Mouse (Mus musculus): ENCODE results near the gene Tmem11. TPM values are rescaled to one million over a fixed set of nuclear protein-coding genes. Genes with fewer than 3 reads are reported as not detected.

Gene Tmem11
- polyA plus RNA-seq (2014; fragmentation: Nextera tagmentation; extraction: Ambion mirVana) = 67.8 and 68.2 TPM in 2 replicates

DNA sequence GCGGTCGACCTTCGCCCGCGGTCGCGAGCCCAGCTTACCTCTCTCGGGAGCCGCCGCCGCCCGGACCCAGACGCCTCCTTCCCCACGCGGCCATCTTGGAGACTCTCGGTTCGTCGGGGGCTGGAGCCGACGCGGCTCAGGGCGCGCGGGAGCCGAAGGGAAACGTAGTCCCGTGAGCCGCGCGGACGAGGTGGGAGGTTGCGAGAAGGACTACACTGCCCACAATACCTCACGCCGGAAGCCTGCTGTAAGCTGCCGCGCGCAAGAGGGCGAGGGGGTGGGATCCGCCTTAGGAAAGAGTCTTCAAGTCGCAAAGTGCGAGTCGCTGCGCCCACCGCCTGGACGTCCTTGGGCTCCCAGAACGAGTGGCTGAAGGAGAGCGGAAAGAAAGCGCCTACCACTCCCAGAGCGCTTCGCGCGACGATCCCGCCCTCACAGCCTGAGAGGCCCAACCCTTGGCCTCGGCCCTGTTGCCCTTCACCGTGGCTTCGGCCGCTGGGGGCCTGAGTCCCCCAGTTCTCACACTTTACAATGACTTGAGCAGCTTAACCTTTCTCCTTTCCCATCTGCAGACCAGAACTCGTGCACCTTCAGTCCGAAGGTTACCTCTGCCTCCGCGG lies at the start of gene Tmem11:
TSS of gene Tmem11 (minus strand) at position 598 of the 620 bp plus-strand sequence.
- ATAC-seq = peak; percentile 100
- under 1% methylated on average over 62 of the region's 62 CpGs for WGBS
- no peaks in the 10 kb centered on the region for H3K27me3 ChIP-seq (replicated peaks; ENCODE audit: control insufficient read depth, insufficient read depth, low read length)
- peak within 1 kb of the TSS; percentile 82 for H3K4me3 ChIP-seq (ENCODE audit: low read depth, low read length)
- peak; percentile 99 for DNase-seq (ENCODE audit: low spot score)
- peaks cover 11% of the 10 kb centered on the region for H3K4me1 ChIP-seq (ENCODE audit: control insufficient read depth, insufficient read depth, low read length)
- peak within 1 kb of the TSS; percentile 89 for H3K27ac ChIP-seq (ENCODE audit: low read depth, low read length)
- peak within 1 kb of the TSS; percentile 84 for H3K9ac ChIP-seq (ENCODE audit: low read length)
- 0 out of 2 replicates have a peak, but pooled peaks cover 8% of the 10 kb centered on the region for H3K36me3 ChIP-seq (ENCODE audit: control insufficient read depth, insufficient read depth, low read length)
- peak within 1 kb of the TSS; percentile 79 for H3K4me2 ChIP-seq (ENCODE audit: low read length)
- no peaks in the 10 kb centered on the region for H3K9me3 ChIP-seq (replicated peaks; ENCODE audit: control insufficient read depth, low read length)

DNA sequence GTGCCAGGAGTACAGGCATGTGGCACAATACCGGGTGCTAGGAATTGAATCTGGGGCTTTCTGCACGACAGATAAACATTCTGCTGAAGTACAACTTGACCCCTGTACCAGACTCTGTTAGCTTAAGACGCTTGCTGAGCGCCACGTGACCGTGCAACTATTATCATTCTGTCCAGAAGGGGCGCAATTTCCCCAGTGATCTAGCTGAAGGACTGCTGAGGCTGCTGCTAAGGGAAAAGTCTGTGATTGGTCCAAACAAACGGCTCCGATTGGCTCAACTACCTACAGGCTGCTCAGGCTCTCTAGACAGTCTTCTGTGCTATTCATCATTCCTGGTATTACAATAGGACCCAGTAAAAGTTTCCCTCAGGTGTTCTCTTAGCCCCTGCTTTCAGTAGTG lies 48.2 kb upstream of the Tmem11 start:
- H3K9ac ChIP-seq (ENCODE audit: low read length) = no peak overlapping the region
- no peak overlapping the region for H3K27ac ChIP-seq (ENCODE audit: low read depth, low read length)
- H3K4me2 ChIP-seq (ENCODE audit: low read length) = peak overlapping the region; percentile 41
- no peaks in the 10 kb centered on the region for H3K36me3 ChIP-seq (ENCODE audit: control insufficient read depth, insufficient read depth, low read length)
- no peaks in the 10 kb centered on the region for H3K27me3 ChIP-seq (replicated peaks; ENCODE audit: control insufficient read depth, insufficient read depth, low read length)
- H3K9me3 ChIP-seq (replicated peaks; ENCODE audit: control insufficient read depth, low read length) = no peaks in the 10 kb centered on the region
- 2% methylated on average over 9 of the region's 9 CpGs for WGBS
- no peak overlapping the region for H3K4me3 ChIP-seq (ENCODE audit: low read depth, low read length)
- 0 out of 2 replicates have a peak, but pooled peaks cover 8% of the 10 kb centered on the region for H3K4me1 ChIP-seq (ENCODE audit: control insufficient read depth, insufficient read depth, low read length)
- DNase-seq (ENCODE audit: low spot score) (peak; percentile 95), ATAC-seq (peak; percentile 67)

DNA sequence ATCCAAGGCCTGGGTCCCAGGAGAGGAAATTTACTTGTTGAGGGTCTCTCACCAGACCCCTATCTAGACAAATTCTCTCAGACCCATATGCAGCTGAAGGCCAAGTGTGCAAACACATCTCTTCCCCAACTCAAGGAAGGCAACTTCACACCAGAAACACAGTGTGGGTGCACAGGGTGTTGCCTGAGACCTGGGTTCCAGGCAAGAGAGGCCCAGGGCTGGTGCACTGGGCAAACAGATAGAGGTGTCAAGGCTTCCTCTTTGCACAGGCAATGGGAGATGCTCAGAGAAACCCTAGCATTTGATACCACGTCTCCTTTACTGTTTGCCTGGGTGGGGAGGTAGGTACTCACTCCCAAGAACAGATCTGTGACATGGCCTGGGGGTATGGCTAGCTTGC lies 45.9 kb upstream of the Tmem11 start:
- H3K4me3 ChIP-seq (ENCODE audit: low read depth, low read length) = no peak overlapping the region
- 0 out of 2 replicates have a peak, but pooled peaks cover 2% of the 10 kb centered on the region for H3K4me1 ChIP-seq (ENCODE audit: control insufficient read depth, insufficient read depth, low read length)
- no peak overlapping the region for H3K9ac ChIP-seq (ENCODE audit: low read length)
- H3K27me3 ChIP-seq (replicated peaks; ENCODE audit: control insufficient read depth, insufficient read depth, low read length) = no peaks in the 10 kb centered on the region
- no peak overlapping the region for H3K27ac ChIP-seq (ENCODE audit: low read depth, low read length)
- ATAC-seq (no peak), DNase-seq (ENCODE audit: low spot score) (no peak)
- H3K9me3 ChIP-seq (replicated peaks; ENCODE audit: control insufficient read depth, low read length) = no peaks in the 10 kb centered on the region
- 92% methylated on average over 1 of the region's 1 CpGs for WGBS
- no peak overlapping the region for H3K4me2 ChIP-seq (ENCODE audit: low read length)
- H3K36me3 ChIP-seq (ENCODE audit: control insufficient read depth, insufficient read depth, low read length) = no peaks in the 10 kb centered on the region

DNA sequence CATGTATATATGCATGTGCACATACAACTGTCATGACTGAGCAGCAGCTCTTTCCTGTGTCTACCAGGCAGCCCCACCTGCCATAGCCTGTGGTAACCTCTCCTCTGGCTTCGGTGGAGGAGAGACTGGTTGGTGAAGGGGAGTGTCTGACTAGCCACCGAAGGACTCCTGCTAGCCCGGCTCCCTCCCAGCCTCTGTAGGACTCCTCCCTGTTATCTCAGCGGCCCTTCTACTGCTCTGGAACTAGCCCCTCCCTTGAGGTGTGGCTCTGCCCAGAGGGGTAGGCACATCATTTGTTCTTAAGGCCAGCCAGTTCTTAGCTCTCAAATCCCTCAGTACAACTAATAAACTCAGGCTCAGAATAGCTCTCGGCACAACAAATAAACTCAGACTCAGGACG lies 45.4 kb upstream of the Tmem11 start:
- no peaks in the 10 kb centered on the region for H3K36me3 ChIP-seq (ENCODE audit: control insufficient read depth, insufficient read depth, low read length)
- no peaks in the 10 kb centered on the region for H3K9me3 ChIP-seq (replicated peaks; ENCODE audit: control insufficient read depth, low read length)
- no peak overlapping the region for H3K4me2 ChIP-seq (ENCODE audit: low read length)
- H3K4me3 ChIP-seq (ENCODE audit: low read depth, low read length) = no peak overlapping the region
- no peaks in the 10 kb centered on the region for H3K27me3 ChIP-seq (replicated peaks; ENCODE audit: control insufficient read depth, insufficient read depth, low read length)
- ATAC-seq = no peak
- WGBS = 58% methylated on average over 6 of the region's 6 CpGs
- no peak for DNase-seq (ENCODE audit: low spot score)
- no peak overlapping the region for H3K9ac ChIP-seq (ENCODE audit: low read length)
- H3K4me1 ChIP-seq (ENCODE audit: control insufficient read depth, insufficient read depth, low read length) = 0 out of 2 replicates have a peak, but pooled peaks cover 2% of the 10 kb centered on the region
- no peak overlapping the region for H3K27ac ChIP-seq (ENCODE audit: low read depth, low read length)

DNA sequence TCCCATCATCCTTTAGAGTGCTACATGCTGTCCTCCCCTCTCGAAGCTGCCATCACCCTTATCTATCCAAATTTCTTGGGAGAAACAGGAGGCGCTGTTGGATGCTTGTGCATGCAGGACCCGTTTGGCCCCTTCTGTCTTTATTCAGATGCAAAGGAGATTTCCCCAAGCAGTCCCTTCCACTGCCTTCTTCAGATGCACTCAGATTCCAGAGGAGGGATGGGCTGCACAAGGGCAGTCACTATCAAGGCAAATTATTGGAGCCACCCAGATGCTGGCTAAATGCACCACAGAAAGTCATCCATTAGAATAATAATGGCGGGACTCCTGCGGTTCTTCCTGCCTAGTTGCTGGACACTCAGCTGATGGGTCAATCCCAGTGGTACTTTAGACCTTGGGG lies 43.9 kb upstream of the Tmem11 start:
- Histone ChIP-seq H3K36me3 (ENCODE audit: control insufficient read depth, insufficient read depth, low read length) (no peaks in the 10 kb centered on the region), H3K27me3 (replicated peaks; ENCODE audit: control insufficient read depth, insufficient read depth, low read length) (no peaks in the 10 kb centered on the region), H3K27ac (ENCODE audit: low read depth, low read length) (no peak overlapping the region), H3K9me3 (replicated peaks; ENCODE audit: control insufficient read depth, low read length) (no peaks in the 10 kb centered on the region), H3K4me2 (ENCODE audit: low read length) (no peak overlapping the region), H3K4me1 (ENCODE audit: control insufficient read depth, insufficient read depth, low read length) (0 out of 2 replicates have a peak, but pooled peaks cover 2% of the 10 kb centered on the region), H3K9ac (ENCODE audit: low read length) (no peak overlapping the region), H3K4me3 (ENCODE audit: low read depth, low read length) (no peak overlapping the region)
- DNase-seq (ENCODE audit: low spot score) (no peak), ATAC-seq (no peak)
- 62% methylated on average over 5 of the region's 5 CpGs for WGBS

DNA sequence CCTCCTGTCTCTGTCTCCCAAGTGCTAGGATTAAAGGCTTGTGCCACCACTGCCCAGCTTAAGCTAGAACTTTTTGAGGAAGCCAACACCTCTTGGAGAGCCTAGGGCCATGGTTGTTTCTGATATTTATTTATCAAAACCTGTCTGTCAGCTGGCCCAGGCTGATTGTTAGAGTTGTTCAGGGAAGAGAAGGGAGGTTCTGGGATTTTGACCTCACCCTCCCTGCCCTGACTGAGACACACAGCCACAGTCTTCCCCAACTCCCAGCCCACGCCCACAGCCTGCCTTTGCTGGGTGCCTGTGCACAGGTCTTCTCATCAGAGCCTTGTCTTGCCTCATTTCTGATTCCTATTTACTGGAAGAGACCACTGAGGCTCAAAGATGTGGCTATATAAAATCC lies 43.1 kb upstream of the Tmem11 start:
- no peaks in the 10 kb centered on the region for H3K36me3 ChIP-seq (ENCODE audit: control insufficient read depth, insufficient read depth, low read length)
- no peak for ATAC-seq
- no peaks in the 10 kb centered on the region for H3K9me3 ChIP-seq (replicated peaks; ENCODE audit: control insufficient read depth, low read length)
- no peak overlapping the region for H3K27ac ChIP-seq (ENCODE audit: low read depth, low read length)
- H3K4me1 ChIP-seq (ENCODE audit: control insufficient read depth, insufficient read depth, low read length) = 0 out of 2 replicates have a peak, but pooled peaks cover 2% of the 10 kb centered on the region
- H3K9ac ChIP-seq (ENCODE audit: low read length) = no peak overlapping the region
- no peak overlapping the region for H3K4me2 ChIP-seq (ENCODE audit: low read length)
- DNase-seq (ENCODE audit: low spot score) = no peak
- 81% methylated on average over 1 of the region's 1 CpGs for WGBS
- no peaks in the 10 kb centered on the region for H3K27me3 ChIP-seq (replicated peaks; ENCODE audit: control insufficient read depth, insufficient read depth, low read length)
- no peak overlapping the region for H3K4me3 ChIP-seq (ENCODE audit: low read depth, low read length)

DNA sequence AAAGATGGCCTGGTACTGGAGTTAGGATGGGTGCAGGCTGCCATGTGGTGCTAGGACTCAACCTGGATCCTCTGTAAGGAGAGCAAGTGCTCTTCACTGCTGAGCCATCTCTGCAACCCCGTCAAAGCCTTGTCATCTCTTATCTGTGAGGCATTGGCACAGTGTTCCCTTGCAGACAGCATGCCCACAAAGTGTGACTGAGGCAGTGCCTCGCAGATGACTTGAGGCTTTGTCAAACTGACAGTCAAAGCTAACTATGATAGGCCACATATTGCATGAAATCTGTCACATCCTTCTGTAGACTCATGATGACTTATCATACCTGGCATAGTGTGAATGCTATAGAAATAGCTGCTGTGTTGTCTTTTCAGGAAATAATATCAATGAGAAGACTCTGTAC lies 40.9 kb upstream of the Tmem11 start:
- H3K4me1 ChIP-seq (ENCODE audit: control insufficient read depth, insufficient read depth, low read length) = no peaks in the 10 kb centered on the region
- ATAC-seq = peak; percentile 57; the same call in 1 of the 2 replicates
- H3K27ac ChIP-seq (ENCODE audit: low read depth, low read length) = no peak overlapping the region
- no peak overlapping the region for H3K9ac ChIP-seq (ENCODE audit: low read length)
- no peak overlapping the region for H3K4me2 ChIP-seq (ENCODE audit: low read length)
- H3K27me3 ChIP-seq (replicated peaks; ENCODE audit: control insufficient read depth, insufficient read depth, low read length) = no peaks in the 10 kb centered on the region
- no peak overlapping the region for H3K4me3 ChIP-seq (ENCODE audit: low read depth, low read length)
- H3K9me3 ChIP-seq (replicated peaks; ENCODE audit: control insufficient read depth, low read length) = no peaks in the 10 kb centered on the region
- DNase-seq (ENCODE audit: low spot score) = peak; percentile 45
- no peaks in the 10 kb centered on the region for H3K36me3 ChIP-seq (ENCODE audit: control insufficient read depth, insufficient read depth, low read length)
- WGBS = 64% methylated on average over 2 of the region's 2 CpGs

DNA sequence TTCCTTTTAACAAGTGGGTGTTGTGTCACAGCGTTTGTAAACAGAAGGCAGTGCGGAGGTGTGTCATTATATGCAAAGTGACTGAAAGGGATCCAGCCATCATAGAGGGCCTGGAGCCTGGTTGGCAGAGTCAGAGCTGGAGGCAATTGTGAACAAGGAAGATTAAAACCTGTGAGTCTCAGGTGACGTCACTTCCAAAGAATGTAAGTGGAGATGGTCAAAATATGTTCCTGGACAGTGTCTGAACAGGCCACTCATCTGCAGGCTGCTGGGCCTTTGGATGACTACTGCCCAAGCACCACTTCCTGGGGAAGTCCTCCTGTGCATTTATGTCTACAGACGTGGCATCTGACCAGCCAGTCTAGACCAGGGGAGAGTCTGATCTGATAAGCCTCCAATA lies 36.1 kb upstream of the Tmem11 start:
- no peak for ATAC-seq
- Histone ChIP-seq H3K27me3 (replicated peaks; ENCODE audit: control insufficient read depth, insufficient read depth, low read length) (no peaks in the 10 kb centered on the region), H3K4me3 (ENCODE audit: low read depth, low read length) (no peak overlapping the region), H3K4me2 (ENCODE audit: low read length) (no peak overlapping the region), H3K4me1 (ENCODE audit: control insufficient read depth, insufficient read depth, low read length) (peaks cover 13% of the 10 kb centered on the region), H3K36me3 (ENCODE audit: control insufficient read depth, insufficient read depth, low read length) (no peaks in the 10 kb centered on the region), H3K27ac (ENCODE audit: low read depth, low read length) (no peak overlapping the region), H3K9ac (ENCODE audit: low read length) (peak overlapping the region; percentile 17; the same call in 1 of the 2 replicates), H3K9me3 (replicated peaks; ENCODE audit: control insufficient read depth, low read length) (no peaks in the 10 kb centered on the region)
- DNase-seq (ENCODE audit: low spot score) = no peak
- 76% methylated on average over 4 of the region's 4 CpGs for WGBS

DNA sequence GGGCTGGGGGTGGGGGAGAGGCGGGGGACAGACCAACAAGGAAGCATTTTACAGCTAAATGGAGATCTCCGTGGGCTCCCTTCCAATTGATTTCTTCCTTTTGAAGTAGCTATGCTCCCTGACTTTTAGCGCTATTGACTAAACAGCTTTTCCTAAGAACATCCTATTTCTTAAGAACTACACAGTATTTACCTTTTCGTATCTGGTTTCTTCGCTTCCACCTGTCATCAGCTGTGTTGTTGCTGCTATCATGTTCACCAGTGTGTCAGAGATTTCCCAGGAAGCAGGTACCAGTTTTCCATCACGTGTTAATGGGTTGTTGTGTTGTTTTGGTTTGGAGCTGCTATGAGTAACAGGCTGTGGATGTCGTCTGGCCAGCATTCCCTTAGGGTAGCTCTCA lies 35.4 kb upstream of the Tmem11 start, which contains the start of gene Natd1:
TSS of gene Natd1 (minus strand) at position 260 of the 400 bp plus-strand sequence.
- peaks cover 13% of the 10 kb centered on the region for H3K4me1 ChIP-seq (ENCODE audit: control insufficient read depth, insufficient read depth, low read length)
- WGBS = 40% methylated on average over 7 of the region's 7 CpGs

More for the DNA sequence above, 35.4 kb upstream of the Tmem11 start, which contains the start of gene Natd1:
- no peaks in the 10 kb centered on the region for H3K9me3 ChIP-seq (replicated peaks; ENCODE audit: control insufficient read depth, low read length)
- peak within 1 kb of the TSS; percentile 79 for H3K4me2 ChIP-seq (ENCODE audit: low read length)
- H3K27ac ChIP-seq (ENCODE audit: low read depth, low read length) = peak within 1 kb of the TSS; percentile 88
- H3K9ac ChIP-seq (ENCODE audit: low read length) = peak within 1 kb of the TSS; percentile 93
- DNase-seq (ENCODE audit: low spot score) (no peak), ATAC-seq (no peak)
- H3K4me3 ChIP-seq (ENCODE audit: low read depth, low read length) = peak within 1 kb of the TSS; percentile 95
- no peaks in the 10 kb centered on the region for H3K36me3 ChIP-seq (ENCODE audit: control insufficient read depth, insufficient read depth, low read length)
- H3K27me3 ChIP-seq (replicated peaks; ENCODE audit: control insufficient read depth, insufficient read depth, low read length) = no peaks in the 10 kb centered on the region
